Comparison of ENCODE assay signal across 11 mouse cellular contexts in the genomic region with DNA sequence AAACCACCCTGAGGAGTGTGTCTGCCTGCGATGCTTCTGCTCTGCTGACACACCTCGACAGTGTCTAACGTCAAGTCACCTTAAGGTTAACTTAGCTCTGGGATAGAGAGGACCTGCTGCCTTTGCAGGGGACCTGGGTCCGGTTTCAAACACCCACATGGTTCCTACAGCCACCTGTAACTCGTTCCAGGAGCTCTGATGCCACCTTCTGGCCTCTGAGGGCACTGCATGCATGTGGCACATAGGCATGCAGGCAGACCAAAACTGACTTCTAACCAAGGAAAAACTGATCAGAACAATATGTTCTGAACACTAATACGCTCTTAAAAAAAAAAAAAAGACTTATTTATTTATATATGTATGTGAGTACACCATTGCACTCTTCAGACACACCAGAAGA. TPM values are rescaled to one million over a fixed set of nuclear protein-coding genes. Genes with fewer than 3 reads are reported as not detected.
DNase-seq lines count a peak whose midpoint lies in the region; TF ChIP-seq lines count a peak whose summit lies in the region.
"Had no signal": no experiment of that assay in that cellular context is flagged by ENCODE, and none has a peak within 500 bp of the region (broad histone marks: within the 10 kb centered on the region; RNA-seq: fewer than 3 reads in every experiment).

No protein-coding gene starts in this region.

- DNase-seq in gastrocnemius, adult 2 months = peak; percentile 27
- DNase-seq in gastrocnemius, postnatal 25 days = no peak
- peak; percentile 35 for DNase-seq in right cerebral cortex, postnatal 14 days
- no peak for DNase-seq in right cerebral cortex, adult 2 months (ENCODE audit: low spot score in 2 of 2)
- peak; percentile 68 for DNase-seq in induced T-regulatory cell, adult 2 months (ENCODE audit: low read depth)
- peak; percentile 53 for DNase-seq in testis, postnatal 14 days (ENCODE audit: low spot score)
- DNase-seq in adrenal gland, postnatal 36 days = no peak
- no peak for DNase-seq in gastrocnemius, postnatal 36 days

- TF ChIP-seq CTCF in gastrocnemius, adult 2 months (IDR thresholded peaks at IDR 0.05) = peak; percentile 45

- intact Hi-C loops in gastrocnemius, adult 2 months (cut with DNase I) = loop anchor here (10.0 kb wide), 1 partner anchor 262 kb away; no protein-coding TSS in a partner anchor
- intact Hi-C loops in gastrocnemius, postnatal 36 days (cut with DNase I) = no loop called here

- H3K27ac ChIP-seq in gastrocnemius, adult 2 months = no peak overlapping the region

- H3K4me3 ChIP-seq in gastrocnemius, adult 2 months = no peak overlapping the region
- H3K4me3 ChIP-seq: erythroblast, embryonic 14.5 days; myocyte had no signal

RNA-seq across cellular contexts. Expression of a gene that starts 7.5 kb away (rescaled TPM):
- 10 to 100 TPM; 26.2 to 39.2 TPM for total RNA-seq in gastrocnemius, adult 2 months (2021)
- total RNA-seq in gastrocnemius, postnatal 25 days (2021) = 10 to 100 TPM; 20.3 to 22.9 TPM
- total RNA-seq in adrenal gland, postnatal 36 days (2021) = 10 to 100 TPM; 35.4 to 51.5 TPM
- total RNA-seq in gastrocnemius, postnatal 36 days (2021) = 10 to 100 TPM; 24.9 to 29.2 TPM

RNA-seq across cellular contexts. Expression of a gene that starts 29.4 kb away (rescaled TPM):
- total RNA-seq in gastrocnemius, adult 2 months (2021) = not detected
- total RNA-seq in gastrocnemius, postnatal 25 days (2021) = not detected
- total RNA-seq in adrenal gland, postnatal 36 days (2021) = not detected
- total RNA-seq in gastrocnemius, postnatal 36 days (2021) = not detected
- total RNA-seq: layer of hippocampus, postnatal 10 days had no signal

RNA-seq across cellular contexts. Expression of a gene that starts 43.1 kb away (rescaled TPM):
- 10 to 100 TPM; 17.7 to 34.1 TPM for total RNA-seq in gastrocnemius, adult 2 months (2021)
- 10 to 100 TPM; 18.2 to 18.6 TPM for total RNA-seq in gastrocnemius, postnatal 25 days (2021)
- total RNA-seq in adrenal gland, postnatal 36 days (2021) = under 1 TPM; 0.23 to 0.33 TPM
- total RNA-seq in gastrocnemius, postnatal 36 days (2021) = 10 to 100 TPM; 20.9 to 24.3 TPM

RNA-seq across cellular contexts. Expression of a gene that starts 46.3 kb away (rescaled TPM):
- total RNA-seq in gastrocnemius, adult 2 months (2021) = under 1 TPM; 0.08 to 0.25 TPM
- under 1 TPM in 1 of 2 experiments, not detected in 1; 0.18 TPM for total RNA-seq in gastrocnemius, postnatal 25 days (2021)
- total RNA-seq in adrenal gland, postnatal 36 days (2021) = under 1 TPM in 1 of 2 experiments, not detected in 1; 0.10 TPM
- under 1 TPM in 1 of 2 experiments, not detected in 1; 0.20 TPM for total RNA-seq in gastrocnemius, postnatal 36 days (2021)

Comparison
In these comparisons a context has a peak if more than half of its experiments do, and no peak if none do; other contexts are left out.
1. DNase-seq: peak in gastrocnemius, adult 2 months (single experiment), right cerebral cortex, postnatal 14 days (single experiment), induced T-regulatory cell, adult 2 months (single experiment) and testis, postnatal 14 days (single experiment); none in gastrocnemius, postnatal 25 days (single experiment), right cerebral cortex, adult 2 months (0 of 2), adrenal gland, postnatal 36 days (0 of 2) and gastrocnemius, postnatal 36 days (0 of 2).
2. RNA of a gene that starts 43.1 kb away (total RNA-seq): 17.7 to 34.1 TPM in gastrocnemius, adult 2 months, 20.9 to 24.3 TPM in gastrocnemius, postnatal 36 days and 18.2 to 18.6 TPM in gastrocnemius, postnatal 25 days; 0.23 to 0.33 TPM in adrenal gland, postnatal 36 days; every median in the first group is over 10 times any median in the second.